Mouse (Mus musculus) retina, embryonic 14.5 days (tissue): Measurements from ENCODE around the gene Wfdc10.

Experiments
- DNase-seq: peaks from one replicate; pipeline ENCODE4 v3.0.0-alpha.2; 2015; ENCODE audit warnings: low spot score

Gene Wfdc10

GRCm38 (mm10) chr2:164701761-164702160 lies 45.9 kb downstream of the Wfdc10 start:
- no peak for DNase-seq

- DNase-seq: no peak
Observed at GRCm38 (mm10) chr2:164704235-164704634, 48.4 kb downstream of the Wfdc10 start.

GRCm38 (mm10) chr2:164705328-164705727 lies 49.5 kb downstream of the Wfdc10 start:
- DNase-seq: no peak

- DNase-seq: no peak
Observed at GRCm38 (mm10) chr2:164705991-164706390, 50.1 kb downstream of the Wfdc10 start.
